Mouse (Mus musculus): Measurements from ENCODE around the gene Sass6. TPM values are rescaled to one million over a fixed set of nuclear protein-coding genes. Genes with fewer than 3 reads are reported as not detected.
"Not testable (repeated sequence)": the region's sequence is repeated elsewhere in the genome, so short reads cannot be mapped to it uniquely, and the experiment has no call there.

The Sass6 gene
- polyA plus RNA-seq (2012; ENCODE audit: insufficient read depth, insufficient read length, missing spikeins): 19.9 and 25.8 TPM in 2 replicates

DNA sequence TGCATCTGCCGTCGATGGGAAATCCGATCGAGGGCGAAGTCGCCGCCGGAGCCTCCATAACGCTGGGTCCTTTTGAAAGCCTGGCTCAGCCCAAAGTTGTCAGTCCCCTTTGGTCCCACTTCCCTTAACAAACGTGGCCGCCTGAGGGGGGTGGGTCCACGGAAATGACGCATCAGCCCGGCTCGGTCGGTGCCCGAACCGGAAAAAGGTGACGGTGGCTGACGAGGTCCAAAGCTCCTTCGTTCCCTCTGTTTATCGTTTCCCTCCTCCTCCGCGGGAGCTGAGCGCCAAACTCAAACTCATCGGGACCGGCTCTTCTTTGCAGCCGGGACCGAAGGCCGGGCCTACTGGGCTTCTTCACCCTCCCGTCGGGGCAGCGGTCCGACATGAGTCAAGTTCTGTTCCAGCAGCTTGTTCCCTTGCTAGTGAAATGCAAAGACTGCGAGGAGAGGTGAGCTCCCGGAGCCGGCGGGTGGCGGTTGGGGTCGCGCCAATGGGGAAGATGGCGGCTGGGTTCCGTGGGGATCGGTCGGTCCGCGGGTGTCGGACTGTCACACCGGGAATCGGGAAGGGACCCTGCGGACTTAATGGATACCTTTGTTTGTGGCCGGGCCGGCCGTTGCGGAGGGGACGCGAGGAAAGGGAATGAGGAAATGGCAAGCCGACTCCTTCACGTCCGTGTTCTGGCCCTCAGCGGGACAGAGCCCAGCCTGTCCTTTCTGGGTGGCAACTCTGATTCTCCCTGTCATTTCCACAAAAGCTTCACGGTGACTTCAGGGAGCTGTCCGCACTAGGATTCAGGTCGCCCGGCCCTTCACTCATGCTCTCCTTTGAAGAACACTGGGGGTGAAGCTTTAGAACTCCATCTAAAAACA lies at the start of gene Sass6:
Gene Sass6, plus strand, starts transcription at position 255 of the 875 bp plus-strand sequence.
- Histone ChIP-seq H3K4me1 (ENCODE audit: control insufficient read depth, insufficient read depth, low read length) (peaks cover 9% of the 10 kb centered on the region), H3K27ac (ENCODE audit: insufficient read depth, low read depth, low read length) (peak within 1 kb of the TSS; percentile 71), H3K4me3 (ENCODE audit: insufficient read depth, low read length) (peak within 1 kb of the TSS; percentile 78)
- TF ChIP-seq POLR2A (IDR thresholded peaks at IDR 0.05; ENCODE audit: borderline replicate concordance, low read depth, low read length) (no peak), CTCF (IDR thresholded peaks at IDR 0.05; ENCODE audit: low read depth, low read length) (no peak)

GRCm38 (mm10) chr3:116547430-116547829 lies 47.4 kb upstream of the Sass6 start:
- Histone ChIP-seq H3K27ac (ENCODE audit: insufficient read depth, low read depth, low read length) (no peak overlapping the region), H3K4me1 (ENCODE audit: control insufficient read depth, insufficient read depth, low read length) (peaks cover 7% of the 10 kb centered on the region), H3K4me3 (ENCODE audit: insufficient read depth, low read length) (no peak overlapping the region)
- TF ChIP-seq POLR2A (IDR thresholded peaks at IDR 0.05; ENCODE audit: borderline replicate concordance, low read depth, low read length) (no peak), CTCF (IDR thresholded peaks at IDR 0.05; ENCODE audit: low read depth, low read length) (no peak)

GRCm38 (mm10) chr3:116551362-116551761 lies 43.4 kb upstream of the Sass6 start:
- H3K4me1 ChIP-seq (ENCODE audit: control insufficient read depth, insufficient read depth, low read length): no peaks in the 10 kb centered on the region
- TF ChIP-seq POLR2A (IDR thresholded peaks at IDR 0.05; ENCODE audit: borderline replicate concordance, low read depth, low read length) (no peak), CTCF (IDR thresholded peaks at IDR 0.05; ENCODE audit: low read depth, low read length) (no peak)
- H3K4me3 ChIP-seq (ENCODE audit: insufficient read depth, low read length): no peak overlapping the region
- H3K27ac ChIP-seq (ENCODE audit: insufficient read depth, low read depth, low read length): no peak overlapping the region

DNA sequence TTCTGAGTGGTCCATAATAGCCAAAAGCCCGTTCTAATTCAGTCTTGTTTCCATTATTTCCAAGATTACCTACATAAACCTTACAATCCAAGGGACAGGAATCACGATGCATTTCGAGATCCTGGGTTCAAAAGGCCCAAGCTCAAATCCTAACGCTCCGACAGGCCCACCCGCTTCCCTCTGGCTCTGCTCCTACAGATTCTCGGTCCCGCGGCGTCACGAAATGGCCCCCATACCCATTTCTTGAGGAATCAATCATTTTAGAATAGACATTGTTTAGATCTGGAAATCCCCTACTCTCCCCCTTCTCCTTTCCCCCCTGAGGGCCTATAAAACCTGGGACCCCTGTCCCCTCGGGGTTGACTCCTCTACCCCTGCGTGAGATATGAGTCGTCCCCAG lies 33.5 kb upstream of the Sass6 start:
- not testable (repeated sequence) for H3K4me3 ChIP-seq (ENCODE audit: insufficient read depth, low read length); H3K27ac ChIP-seq (ENCODE audit: insufficient read depth, low read depth, low read length)
- H3K4me1 ChIP-seq (ENCODE audit: control insufficient read depth, insufficient read depth, low read length): peaks cover 16% of the 10 kb centered on the region

DNA sequence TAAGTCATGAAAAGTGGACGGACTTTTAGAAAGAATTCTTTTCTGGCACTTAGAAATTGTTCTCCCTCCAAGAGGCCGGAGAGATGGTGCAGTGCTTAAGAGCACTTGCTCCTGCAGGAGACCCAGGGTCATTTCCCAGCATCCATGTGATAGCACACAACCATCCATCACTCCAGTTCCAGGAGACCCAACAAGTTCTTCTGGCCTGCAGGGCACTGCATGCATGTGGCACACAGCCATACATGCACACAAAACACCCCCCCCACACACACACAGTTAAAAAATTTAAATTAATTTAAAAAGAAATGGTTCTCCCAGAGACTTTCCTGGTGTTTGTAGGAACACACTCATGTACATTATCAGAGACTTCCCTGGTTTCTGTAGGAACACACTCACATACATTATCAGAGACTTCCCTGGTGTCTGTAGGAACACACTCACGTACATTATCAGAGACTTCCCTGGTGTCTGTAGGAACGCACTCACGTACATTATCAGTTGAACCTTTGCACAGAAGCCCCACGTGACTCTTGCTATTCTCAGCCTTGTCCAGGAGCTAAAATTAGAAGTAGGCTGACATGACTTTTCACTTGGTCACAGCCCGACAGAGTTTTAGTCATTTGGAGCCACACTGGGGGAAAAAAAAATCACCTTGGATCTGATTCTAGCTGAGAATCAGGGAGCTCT lies 32.2 kb upstream of the Sass6 start, which contains the start of gene Lrrc39:
Gene Lrrc39, plus strand, starts transcription at position 566 of the 687 bp plus-strand sequence.
- H3K27ac ChIP-seq (ENCODE audit: insufficient read depth, low read depth, low read length): peak within 1 kb of the TSS; percentile 28
- H3K4me3 ChIP-seq (ENCODE audit: insufficient read depth, low read length): peak within 1 kb of the TSS; percentile 29
- TF ChIP-seq POLR2A (IDR thresholded peaks at IDR 0.05; ENCODE audit: borderline replicate concordance, low read depth, low read length): no peak
- no peak for TF ChIP-seq CTCF (IDR thresholded peaks at IDR 0.05; ENCODE audit: low read depth, low read length)
- peaks cover 16% of the 10 kb centered on the region for H3K4me1 ChIP-seq (ENCODE audit: control insufficient read depth, insufficient read depth, low read length)

- H3K4me1 ChIP-seq (ENCODE audit: control insufficient read depth, insufficient read depth, low read length): peaks cover 16% of the 10 kb centered on the region
- peak overlapping the region; percentile 28 for H3K27ac ChIP-seq (ENCODE audit: insufficient read depth, low read depth, low read length)
- peak overlapping the region; percentile 29 for H3K4me3 ChIP-seq (ENCODE audit: insufficient read depth, low read length)
- TF ChIP-seq POLR2A (IDR thresholded peaks at IDR 0.05; ENCODE audit: borderline replicate concordance, low read depth, low read length) (no peak), CTCF (IDR thresholded peaks at IDR 0.05; ENCODE audit: low read depth, low read length) (no peak)
Observed at GRCm38 (mm10) chr3:116563095-116563492, 31.7 kb upstream of the Sass6 start.

DNA sequence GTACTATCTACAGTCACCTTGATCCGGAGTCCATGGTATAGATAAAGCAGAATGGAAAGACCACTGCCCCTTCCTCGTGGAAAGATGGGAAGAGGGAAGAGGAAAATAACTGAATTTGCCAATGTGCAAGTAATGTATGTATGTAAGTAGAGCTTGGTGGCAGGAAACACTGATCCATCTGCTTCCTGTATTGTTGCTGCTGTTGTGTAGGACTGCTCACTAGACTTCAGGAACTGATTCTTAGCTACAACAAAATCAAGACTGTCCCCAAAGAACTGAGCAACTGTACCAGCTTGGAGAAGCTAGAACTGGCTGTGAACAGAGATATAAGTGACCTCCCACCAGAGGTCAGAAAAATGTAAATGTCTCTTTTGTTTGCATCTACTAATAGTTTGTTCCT lies 24.2 kb upstream of the Sass6 start:
- Histone ChIP-seq H3K27ac (ENCODE audit: insufficient read depth, low read depth, low read length) (peak overlapping the region; percentile 59), H3K4me1 (ENCODE audit: control insufficient read depth, insufficient read depth, low read length) (peaks cover 7% of the 10 kb centered on the region), H3K4me3 (ENCODE audit: insufficient read depth, low read length) (no peak overlapping the region)
- TF ChIP-seq CTCF (IDR thresholded peaks at IDR 0.05; ENCODE audit: low read depth, low read length) (no peak), POLR2A (IDR thresholded peaks at IDR 0.05; ENCODE audit: borderline replicate concordance, low read depth, low read length) (no peak)

- Histone ChIP-seq H3K4me3 (ENCODE audit: insufficient read depth, low read length) (no peak overlapping the region), H3K4me1 (ENCODE audit: control insufficient read depth, insufficient read depth, low read length) (no peaks in the 10 kb centered on the region), H3K27ac (ENCODE audit: insufficient read depth, low read depth, low read length) (no peak overlapping the region)
- TF ChIP-seq CTCF (IDR thresholded peaks at IDR 0.05; ENCODE audit: low read depth, low read length) (no peak), POLR2A (IDR thresholded peaks at IDR 0.05; ENCODE audit: borderline replicate concordance, low read depth, low read length) (no peak)
Observed at GRCm38 (mm10) chr3:116577286-116577685, 17.5 kb upstream of the Sass6 start.

- Histone ChIP-seq H3K27ac (ENCODE audit: insufficient read depth, low read depth, low read length) (no peak overlapping the region), H3K4me3 (ENCODE audit: insufficient read depth, low read length) (no peak overlapping the region), H3K4me1 (ENCODE audit: control insufficient read depth, insufficient read depth, low read length) (no peaks in the 10 kb centered on the region)
- no peak for TF ChIP-seq CTCF (IDR thresholded peaks at IDR 0.05; ENCODE audit: low read depth, low read length)
- TF ChIP-seq POLR2A (IDR thresholded peaks at IDR 0.05; ENCODE audit: borderline replicate concordance, low read depth, low read length): no peak
Observed at GRCm38 (mm10) chr3:116582201-116582600, 12.6 kb upstream of the Sass6 start.

Data from bone marrow macrophage, adult 2 months (primary cell).